Mouse (Mus musculus) forebrain, embryonic 16.5 days (tissue): ENCODE measurements at regions not wholly inside any gene's neighbourhood (a gene's known extent, or its start where the extent isn't known, plus 50 kb on each side); places are given as distances from the start of the nearest gene placed in this dataset.

Experiments used
- ATAC-seq: fragments of 200-750 bp; cut with Nextera tagmentation; 2 replicates; pipeline ENCODE4 v1.8.0; 2017; ENCODE audit warnings: mild to moderate bottlenecking, moderate library complexity
- H3K27ac ChIP-seq: fragments of 300-500 bp; sonication (generic); 2 replicates; pipeline ENCODE4 v1.5.1; 2014; ENCODE audit warnings: low read length, control low read depth
- H3K27me3 ChIP-seq: fragments of 300-500 bp; sonication (generic); replicated peaks from 2 replicates; pipeline ENCODE4 v1.6.1; 2014; ENCODE audit warnings: low read length; ENCODE audit not compliant: control insufficient read depth, insufficient read depth
- H3K36me3 ChIP-seq: fragments of 300-500 bp; sonication (generic); 2 replicates; pipeline ENCODE4 v1.6.1; 2014; ENCODE audit not compliant: control insufficient read depth, insufficient read depth
- H3K4me1 ChIP-seq: fragments of 300-500 bp; sonication (generic); replicated peaks from 2 replicates; pipeline ENCODE4 v1.6.1; 2014; ENCODE audit warnings: low read length; ENCODE audit not compliant: control insufficient read depth, insufficient read depth
- H3K4me2 ChIP-seq: fragments of 300-500 bp; sonication (generic); 2 replicates; pipeline ENCODE4 v1.6.1; 2014; ENCODE audit warnings: mild to moderate bottlenecking, low read length, control low read depth
- H3K4me3 ChIP-seq: fragments of 300-500 bp; sonication (generic); replicated peaks from 2 replicates; pipeline ENCODE4 v1.5.1; 2014; ENCODE audit warnings: mild to moderate bottlenecking, low read length, control low read depth
- H3K9ac ChIP-seq: fragments of 300-500 bp; sonication (generic); replicated peaks from 2 replicates; pipeline ENCODE4 v1.6.1; 2014; ENCODE audit warnings: low read depth, low read length, control low read depth
- H3K9me3 ChIP-seq: fragments of 300-500 bp; sonication (generic); 2 replicates; pipeline ENCODE4 v1.6.1; 2016; ENCODE audit warnings: low read length; ENCODE audit not compliant: control insufficient read depth
- WGBS: fragments of 180-500 bp; shearing (Covaris S2); extraction: QIAGEN DNeasy Blood & Tissue Kit; methylation state at CpG from one replicate; pipeline ENCODE4 v1.1.7; 2014; 5-methylcytosine and 5-hydroxymethylcytosine counted together

GRCm38 (mm10) chr16:89294006-89294405, 88.3 kb downstream of the Krtap20-2 start:
- H3K4me2 ChIP-seq, result no peak overlapping the region
- no peak overlapping the region for H3K4me3 ChIP-seq
- WGBS, result 65% methylated on average over 1 of the region's 1 CpGs
- H3K27ac ChIP-seq, result no peak overlapping the region
- no peaks in the 10 kb centered on the region for H3K9me3 ChIP-seq
- no peaks in the 10 kb centered on the region for H3K4me1 ChIP-seq
- no peak overlapping the region for H3K9ac ChIP-seq
- ATAC-seq, result no peak
- no peaks in the 10 kb centered on the region for H3K36me3 ChIP-seq
- no peaks in the 10 kb centered on the region for H3K27me3 ChIP-seq

DNA sequence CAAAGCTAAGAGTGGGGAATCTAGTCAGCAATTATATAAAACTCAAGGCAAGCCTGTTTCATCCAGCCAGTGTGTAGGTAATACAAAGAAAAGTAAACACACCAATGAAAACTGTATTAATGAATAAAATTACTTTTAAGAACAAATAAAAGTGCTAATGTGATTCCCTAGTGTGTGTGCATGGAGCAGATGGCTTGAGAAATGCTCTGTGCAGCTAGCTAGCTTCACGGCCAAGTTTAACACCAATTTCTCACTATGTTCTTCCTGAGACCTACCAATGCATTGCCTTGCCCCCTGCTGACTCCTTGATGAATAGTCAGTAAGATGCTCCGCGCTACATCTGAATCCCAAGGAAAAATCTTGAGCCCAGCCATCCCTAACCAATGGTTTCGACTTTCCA, 91.0 kb downstream of the Krtap20-2 start:
- Histone ChIP-seq H3K4me2 (no peak overlapping the region), H3K9ac (no peak overlapping the region), H3K27me3 (no peaks in the 10 kb centered on the region), H3K4me1 (no peaks in the 10 kb centered on the region), H3K36me3 (no peaks in the 10 kb centered on the region), H3K4me3 (no peak overlapping the region), H3K9me3 (no peaks in the 10 kb centered on the region), H3K27ac (no peak overlapping the region)
- WGBS, result 73% methylated on average over 4 of the region's 4 CpGs
- ATAC-seq, result peak; percentile 76
